ENCODE assay signal across 28 mouse cellular contexts in genomic region chr2:54099939-54100338, GRCm38 (mm10). TPM values are rescaled to one million over a fixed set of nuclear protein-coding genes. Genes with fewer than 3 reads are reported as not detected.
DNase-seq lines count a peak whose midpoint lies in the region; ATAC-seq and TF ChIP-seq lines count a peak whose summit lies in the region.
"Had no signal": no experiment of that assay in that cellular context is flagged by ENCODE, and none has a peak within 500 bp of the region (broad histone marks: within the 10 kb centered on the region; RNA-seq: fewer than 3 reads in every experiment).

No protein-coding gene starts in this region.

- DNase-seq in forebrain, embryonic 14.5 days (ENCODE audit: low spot score), result peak; percentile 46
- DNase-seq in forebrain, embryonic 10.5 days (ENCODE audit: extremely low spot score, low spot score), result no peak
- no peak for DNase-seq in layer of hippocampus, adult 2 months (ENCODE audit: low spot score in 2 of 2)
- DNase-seq in layer of hippocampus, postnatal 36 days, result no peak
- peak; percentile 42 for DNase-seq in 3T3-L1 (ENCODE audit: low read depth, low spot score)
- peak; percentile 17 for DNase-seq in brain, adult 2 months (ENCODE audit: low read depth, low spot score)
- DNase-seq in ovary, postnatal 36 days (ENCODE audit: low spot score), result no peak
- DNase-seq: adrenal gland, postnatal 25 days; B cell, adult 2 months; cerebellum, adult 11 months; cerebellum, adult 9-11 months; gastrocnemius, postnatal 36 days; heart, adult 2 months; kidney, postnatal 36 days; lung, postnatal 10 days; right cerebral cortex, postnatal 4 days; thymus, adult 18-20 months; thymus, postnatal 36 days had no signal

- H3K9ac ChIP-seq in forebrain, embryonic 14.5 days (ENCODE audit: low read length), result no peak overlapping the region
- H3K9ac ChIP-seq in heart, embryonic 12.5 days, result no peak overlapping the region
- H3K9ac ChIP-seq: embryonic facial prominence, embryonic 13.5 days; hindbrain, embryonic 12.5 days; stomach, embryonic 15.5 days had no signal

- H3K4me2 ChIP-seq in forebrain, embryonic 14.5 days (ENCODE audit: low read length), result no peak overlapping the region
- no peak overlapping the region for H3K4me2 ChIP-seq in heart, embryonic 12.5 days
- H3K4me2 ChIP-seq: embryonic facial prominence, embryonic 13.5 days; hindbrain, embryonic 12.5 days; stomach, embryonic 15.5 days had no signal

- H3K27ac ChIP-seq in forebrain, embryonic 14.5 days (ENCODE audit: low read depth, low read length), result no peak overlapping the region
- H3K27ac ChIP-seq in forebrain, embryonic 10.5 days, result no peak overlapping the region
- H3K27ac ChIP-seq in layer of hippocampus, adult 2 months, result no peak overlapping the region
- H3K27ac ChIP-seq in heart, embryonic 12.5 days (ENCODE audit: poor library complexity, severe bottlenecking), result no peak overlapping the region
- H3K27ac ChIP-seq: embryonic facial prominence, embryonic 13.5 days; heart, adult 2 months; hindbrain, embryonic 12.5 days; midbrain, embryonic 10.5 days; stomach, embryonic 15.5 days had no signal

- WGBS in forebrain, embryonic 14.5 days, result 85% methylated on average over 1 of the region's 1 CpGs
- WGBS in forebrain, embryonic 10.5 days, result 86% methylated on average over 1 of the region's 1 CpGs
- 73% methylated on average over 1 of the region's 1 CpGs for WGBS in heart, embryonic 12.5 days

- TF ChIP-seq CTCF in layer of hippocampus, adult 2 months (conservative IDR thresholded peaks at IDR 0.05), result peak; percentile 71

- no peak for ATAC-seq in forebrain, embryonic 14.5 days
- no peak for ATAC-seq in heart, embryonic 12.5 days (ENCODE audit: insufficient number of reproducible peaks, low FRiP score)
- ATAC-seq: forebrain, embryonic 16.5 days had no signal

- no peaks in the 10 kb centered on the region for H3K27me3 ChIP-seq in forebrain, embryonic 14.5 days (replicated peaks; ENCODE audit: control insufficient read depth, insufficient read depth, low read length)
- H3K27me3 ChIP-seq in forebrain, embryonic 10.5 days (ENCODE audit: poor library complexity, severe bottlenecking), result no peaks in the 10 kb centered on the region
- H3K27me3 ChIP-seq in heart, embryonic 12.5 days (replicated peaks), result no peaks in the 10 kb centered on the region
- H3K27me3 ChIP-seq: embryonic facial prominence, embryonic 13.5 days; hindbrain, embryonic 12.5 days; stomach, embryonic 15.5 days had no signal

- H3K36me3 ChIP-seq in forebrain, embryonic 14.5 days (ENCODE audit: control insufficient read depth, insufficient read depth, low read length), result no peaks in the 10 kb centered on the region
- no peaks in the 10 kb centered on the region for H3K36me3 ChIP-seq in forebrain, embryonic 10.5 days (replicated peaks)
- H3K36me3 ChIP-seq in heart, embryonic 12.5 days, result no peaks in the 10 kb centered on the region
- H3K36me3 ChIP-seq: embryonic facial prominence, embryonic 13.5 days; hindbrain, embryonic 12.5 days; midbrain, embryonic 10.5 days; stomach, embryonic 15.5 days had no signal

- no peak overlapping the region for H3K4me3 ChIP-seq in forebrain, embryonic 14.5 days (ENCODE audit: low read depth, low read length)
- no peak overlapping the region for H3K4me3 ChIP-seq in forebrain, embryonic 10.5 days
- H3K4me3 ChIP-seq in layer of hippocampus, adult 2 months, result no peak overlapping the region
- no peak overlapping the region for H3K4me3 ChIP-seq in heart, embryonic 12.5 days
- H3K4me3 ChIP-seq: embryonic facial prominence, embryonic 13.5 days; heart, adult 2 months; hindbrain, embryonic 12.5 days; midbrain, embryonic 10.5 days; stomach, embryonic 15.5 days had no signal

- H3K9me3 ChIP-seq in forebrain, embryonic 14.5 days (replicated peaks; ENCODE audit: control insufficient read depth, low read length), result no peaks in the 10 kb centered on the region
- H3K9me3 ChIP-seq in forebrain, embryonic 10.5 days, result no peaks in the 10 kb centered on the region
- H3K9me3 ChIP-seq in heart, embryonic 12.5 days (replicated peaks), result no peaks in the 10 kb centered on the region
- H3K9me3 ChIP-seq: embryonic facial prominence, embryonic 13.5 days; hindbrain, embryonic 12.5 days; midbrain, embryonic 10.5 days; stomach, embryonic 15.5 days had no signal

- no peaks in the 10 kb centered on the region for H3K4me1 ChIP-seq in forebrain, embryonic 14.5 days (ENCODE audit: control insufficient read depth, insufficient read depth, low read length)
- H3K4me1 ChIP-seq in forebrain, embryonic 10.5 days, result no peaks in the 10 kb centered on the region
- H3K4me1 ChIP-seq in heart, embryonic 12.5 days (replicated peaks), result no peaks in the 10 kb centered on the region
- H3K4me1 ChIP-seq: embryonic facial prominence, embryonic 13.5 days; hindbrain, embryonic 12.5 days; stomach, embryonic 15.5 days had no signal

RNA-seq across cellular contexts. Expression of gene Rprm, which starts 14.6 kb away (rescaled TPM):
- 81.9 and 87.7 TPM in 2 replicates for polyA plus RNA-seq in forebrain, embryonic 14.5 days (2014; fragmentation: Nextera tagmentation; extraction: Ambion mirVana)
- polyA plus RNA-seq in forebrain, embryonic 10.5 days (2016; fragmentation: Nextera tagmentation; extraction: Ambion mirVana), result 46.6 and 47.1 TPM in 2 replicates
- total RNA-seq in layer of hippocampus, adult 2 months (2021), result 10 to 100 TPM; 50.9 to 52.0 TPM
- total RNA-seq in layer of hippocampus, postnatal 36 days (2021), result 10 to 100 TPM; 44.6 to 46.6 TPM
- polyA plus RNA-seq in heart, embryonic 12.5 days (2016; fragmentation: Nextera tagmentation; extraction: Ambion mirVana), result 1.2 and 1.3 TPM in 2 replicates
- total RNA-seq: common myeloid progenitor, adult 5-6 weeks; heart, postnatal 25 days; liver, adult 2 months; MEL had no signal
- polyA plus RNA-seq: liver, adult 2 months had no signal

Comparison
In these comparisons a context has a peak if more than half of its experiments do, and no peak if none do; other contexts are left out.
1. DNase-seq: peak in forebrain, embryonic 14.5 days (single experiment), 3T3-L1 (single experiment) and brain, adult 2 months (single experiment); none in forebrain, embryonic 10.5 days (single experiment), layer of hippocampus, adult 2 months (0 of 2), layer of hippocampus, postnatal 36 days (0 of 2) and ovary, postnatal 36 days (single experiment).
2. RNA of gene Rprm, which starts 14.6 kb away (polyA plus RNA-seq): 81.9 to 87.7 TPM in forebrain, embryonic 14.5 days and 46.6 to 47.1 TPM in forebrain, embryonic 10.5 days; 1.2 to 1.3 TPM in heart, embryonic 12.5 days; every median in the first group is over 10 times any median in the second.